Mouse (Mus musculus): ENCODE results near the gene Rell1.

Rell1 gene

DNA sequence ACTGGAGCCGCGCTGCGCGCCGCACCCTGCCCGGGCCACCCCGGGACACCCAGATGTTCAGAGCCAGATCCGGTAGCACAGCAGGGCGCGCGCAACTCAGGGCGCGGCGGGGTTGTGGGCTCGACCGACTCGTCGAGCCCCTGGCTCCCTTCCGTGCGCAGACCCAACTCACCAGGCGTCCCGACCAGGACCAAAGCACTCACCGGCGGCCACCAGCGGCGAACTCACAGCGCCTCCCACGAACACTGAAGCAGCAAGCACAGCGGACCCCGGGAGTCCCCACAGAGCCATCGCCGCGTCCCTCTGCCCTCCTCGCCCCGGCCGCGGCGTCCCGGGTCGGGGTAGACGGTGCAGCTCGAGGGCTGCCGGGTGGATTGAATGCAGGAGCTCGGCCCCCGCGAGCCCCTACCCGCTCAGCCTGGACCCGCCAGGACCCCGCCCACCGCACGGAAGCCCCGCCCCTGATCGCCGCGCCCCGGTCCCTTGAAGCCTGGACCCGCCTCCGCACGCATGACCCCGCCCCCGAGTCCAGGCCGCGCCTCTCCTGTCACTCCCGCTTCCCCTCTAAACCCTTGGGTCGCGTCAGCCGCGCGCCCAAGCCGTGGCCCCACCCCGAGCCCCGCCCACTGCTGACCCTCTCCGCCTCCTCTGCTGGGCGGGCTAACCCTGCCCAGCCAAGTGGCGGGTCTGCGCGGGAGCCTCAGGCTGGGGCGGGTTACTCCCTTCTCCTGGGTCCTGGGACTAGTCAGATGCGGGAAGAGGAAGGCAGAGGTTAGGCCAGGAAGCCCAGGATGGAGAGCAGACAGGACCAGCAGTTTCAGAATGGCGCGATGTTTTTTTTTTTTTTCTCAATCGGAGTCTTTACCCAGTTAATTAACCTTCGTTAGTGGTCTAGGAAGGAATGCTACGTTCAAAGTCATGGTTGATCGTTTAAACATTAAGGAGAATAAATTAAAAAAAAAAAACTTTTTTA, at the start of gene Rell1:
Rell1 (minus strand) TSS at position 455 of the 973 bp plus-strand sequence.
- DNase-seq: peak; percentile 97

- no peak for DNase-seq
Observed at GRCm38 (mm10) chr5:64012596-64013366, 44.1 kb upstream of the Rell1 start.

GRCm38 (mm10) chr5:64006548-64006947, 37.9 kb upstream of the Rell1 start:
- DNase-seq: no peak

DNA sequence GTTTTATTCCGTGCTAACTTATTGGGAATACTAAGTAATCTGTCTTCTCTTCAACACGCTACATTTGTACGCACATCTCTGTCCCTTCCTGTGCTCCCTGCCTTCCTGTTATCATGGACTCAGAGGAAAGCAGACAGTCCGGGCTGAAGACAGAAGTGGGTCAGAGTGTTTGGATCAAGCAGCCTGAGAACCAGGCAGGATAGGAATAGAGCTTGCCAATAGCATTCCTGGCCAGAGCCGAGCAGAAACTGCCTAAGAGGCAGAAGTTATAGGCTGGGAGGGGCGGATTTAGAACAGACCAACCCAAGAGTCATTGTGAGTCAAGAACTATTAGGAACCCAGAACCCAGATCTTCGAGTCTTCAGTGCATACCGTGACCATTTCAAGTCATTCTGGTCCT, 34.6 kb upstream of the Rell1 start:
- DNase-seq: no peak

- no peak for DNase-seq
Observed at GRCm38 (mm10) chr5:63993865-63994264, 25.2 kb upstream of the Rell1 start.

DNA sequence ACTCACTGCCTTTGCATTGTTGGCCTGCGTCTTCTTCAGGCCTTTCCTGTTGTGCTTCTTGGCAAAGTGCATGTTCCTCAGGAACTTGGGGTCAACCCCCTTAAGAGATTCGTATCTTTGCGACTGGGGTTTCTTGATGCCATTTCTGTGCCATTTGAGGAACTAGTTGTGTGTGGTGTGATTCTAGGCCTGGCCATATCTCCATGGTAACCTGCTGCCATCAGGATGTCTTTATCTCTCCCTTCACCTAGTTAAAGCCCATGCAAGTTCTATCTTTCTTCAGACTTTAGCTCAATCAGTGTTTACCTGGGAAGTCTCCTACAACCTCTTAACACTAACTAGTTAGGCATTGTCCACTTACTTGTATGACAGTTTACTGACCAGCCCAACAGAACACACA, 22.0 kb upstream of the Rell1 start:
- no peak for DNase-seq

DNA sequence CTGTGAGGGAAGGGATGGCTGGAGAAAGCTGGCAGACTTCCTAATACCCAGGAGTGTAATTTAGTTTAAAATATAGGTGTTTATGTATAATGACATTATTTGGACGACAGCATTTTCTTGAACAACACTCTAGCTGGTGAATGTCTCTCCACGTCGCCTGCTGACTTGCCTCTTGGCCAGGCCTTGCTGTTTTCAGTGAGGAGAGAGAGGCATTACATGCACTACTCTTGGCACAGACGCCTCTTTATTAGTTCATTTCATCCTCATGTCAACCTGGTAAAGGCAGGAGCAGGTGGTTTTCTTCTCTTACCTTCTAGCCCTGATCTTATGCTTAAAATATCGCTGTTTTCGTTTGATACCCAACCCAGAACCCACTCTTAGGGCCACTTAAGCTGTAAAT, 17.6 kb upstream of the Rell1 start:
- DNase-seq: peak; percentile 45

DNA sequence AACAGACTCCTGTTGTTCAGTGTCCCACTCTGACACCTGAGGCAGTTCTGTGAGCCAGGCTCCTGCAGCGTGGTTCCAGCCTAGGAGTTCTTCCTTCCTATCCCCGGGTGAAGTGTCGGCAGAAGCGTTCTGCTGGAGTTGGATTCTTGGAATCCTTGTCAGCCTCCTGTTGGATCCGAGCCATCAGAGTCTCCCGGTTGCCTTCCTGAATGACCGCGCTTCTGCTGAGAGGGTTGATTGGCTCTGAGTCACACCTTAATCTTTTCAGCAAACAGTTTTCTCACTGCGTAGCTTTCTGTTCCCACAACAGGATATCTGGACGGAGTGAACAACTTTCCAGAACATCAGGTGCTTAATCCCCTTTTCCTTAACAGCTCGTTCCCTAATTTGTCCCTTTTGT, 13.6 kb upstream of the Rell1 start:
- no peak for DNase-seq

- DNase-seq: no peak
Observed at GRCm38 (mm10) chr5:63970991-63971390, 2.3 kb upstream of the Rell1 start.

DNA sequence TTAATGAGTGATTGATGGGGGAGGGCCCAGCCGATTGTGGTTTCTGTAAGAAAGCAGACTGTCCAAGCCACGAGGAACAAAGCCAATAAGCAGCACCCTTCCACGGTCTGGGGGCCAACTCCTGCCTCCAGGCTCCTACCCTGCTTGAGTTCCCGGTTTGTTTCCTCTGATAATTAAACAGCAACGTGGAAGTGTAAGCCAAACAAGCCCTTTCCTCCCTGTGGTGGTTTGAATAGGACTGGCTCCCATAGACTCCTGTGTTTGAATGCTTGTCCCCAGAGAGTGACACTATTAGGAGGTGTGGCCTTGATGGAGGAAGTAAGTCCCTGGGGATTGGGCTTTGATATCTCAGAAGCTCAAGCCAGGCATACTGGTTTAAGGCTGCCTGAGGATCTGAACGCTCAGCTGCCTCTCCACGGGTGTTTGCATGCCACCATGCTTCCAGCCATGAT, 1.6 kb upstream of the Rell1 start:
- peak; percentile 53 for DNase-seq

GRCm38 (mm10) chr5:63969476-63970112, 897 bp upstream of the Rell1 start:
- DNase-seq: peak; percentile 62

- DNase-seq: peak; percentile 71
Observed at GRCm38 (mm10) chr5:63967591-63968141, 1.0 kb downstream of the Rell1 start.

- DNase-seq: no peak
Observed at GRCm38 (mm10) chr5:63966379-63966778, 2.3 kb downstream of the Rell1 start.

DNA sequence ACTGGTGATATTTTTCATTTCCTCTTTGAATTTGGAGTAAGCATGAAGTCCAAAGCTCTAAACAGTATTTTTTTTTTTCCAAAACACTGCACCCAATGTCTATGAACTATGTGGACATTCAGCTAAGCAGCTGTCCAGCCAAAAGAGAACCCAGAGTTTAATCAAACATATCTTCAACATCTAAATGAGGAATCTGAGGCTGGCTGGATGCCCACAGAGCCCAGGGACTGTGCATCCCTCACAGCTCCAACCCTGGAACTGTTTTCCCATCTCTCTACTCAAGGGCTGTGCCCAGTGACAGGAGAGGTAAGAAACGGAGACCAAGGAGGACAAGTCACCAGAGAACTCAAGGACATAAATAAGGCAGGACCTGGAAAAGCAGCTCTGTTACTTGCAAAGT, 2.8 kb downstream of the Rell1 start:
- peak; percentile 40 for DNase-seq

DNA sequence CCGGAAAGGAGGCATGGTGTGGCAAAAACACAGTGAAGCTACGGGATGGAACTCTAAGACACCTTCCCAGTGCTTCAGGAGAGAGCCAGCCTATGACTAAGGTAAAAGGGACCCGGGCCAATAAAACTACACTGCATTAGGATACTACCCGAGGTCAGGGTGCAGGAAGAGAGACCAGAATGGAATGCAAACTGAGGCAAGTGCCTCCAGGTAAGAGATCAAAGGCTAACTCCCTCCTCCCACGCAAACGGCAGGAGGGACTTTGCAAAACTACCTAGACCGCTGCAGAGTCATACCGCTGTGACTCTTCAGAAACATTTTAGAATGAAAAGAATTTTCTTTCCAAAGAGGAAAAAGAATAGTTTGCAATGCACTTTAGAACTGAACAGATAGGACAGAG, 4.1 kb downstream of the Rell1 start:
- no peak for DNase-seq

DNA sequence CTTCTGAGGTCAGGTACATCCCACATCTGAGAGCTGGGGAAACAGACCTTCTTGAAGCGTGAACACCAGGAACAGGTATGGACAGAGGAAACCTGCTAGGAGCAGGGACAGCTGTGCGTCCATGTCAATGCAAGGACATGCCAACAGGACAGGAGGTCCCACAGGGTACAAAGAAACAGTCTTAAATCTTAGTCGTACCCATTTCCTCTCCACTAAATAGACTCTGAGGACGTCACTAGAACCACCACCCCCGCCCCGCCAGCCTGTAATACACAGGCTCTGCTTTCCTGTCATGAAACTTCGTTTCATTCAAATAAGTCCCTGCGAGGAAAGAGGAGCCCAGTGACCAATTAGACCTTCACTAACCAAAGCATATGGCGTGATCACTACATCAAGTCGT, 7.0 kb downstream of the Rell1 start:
- no peak for DNase-seq

DNA sequence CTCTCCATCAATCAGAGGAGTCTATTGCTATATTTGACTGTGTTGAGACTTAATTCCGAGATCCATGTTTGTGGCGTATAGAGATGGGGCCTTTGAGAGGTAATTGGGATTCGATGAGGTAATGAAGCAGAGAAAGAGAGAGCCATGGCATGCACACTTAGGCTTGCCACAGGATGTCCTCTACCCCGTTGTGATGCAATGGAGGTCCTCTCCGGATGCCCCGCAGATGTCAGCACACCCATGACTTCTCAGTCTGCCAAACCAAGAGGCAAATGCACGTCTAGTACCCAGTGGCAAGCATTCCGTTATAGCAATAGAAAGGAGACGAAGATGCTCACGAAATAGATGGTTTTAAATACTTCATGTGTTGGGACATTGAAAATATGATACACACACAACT, 8.1 kb downstream of the Rell1 start:
- no peak for DNase-seq

GRCm38 (mm10) chr5:63958963-63959708, 9.6 kb downstream of the Rell1 start:
- DNase-seq: no peak

- DNase-seq: peak; percentile 83
Observed at GRCm38 (mm10) chr5:63957607-63958006, 11.1 kb downstream of the Rell1 start.

DNA sequence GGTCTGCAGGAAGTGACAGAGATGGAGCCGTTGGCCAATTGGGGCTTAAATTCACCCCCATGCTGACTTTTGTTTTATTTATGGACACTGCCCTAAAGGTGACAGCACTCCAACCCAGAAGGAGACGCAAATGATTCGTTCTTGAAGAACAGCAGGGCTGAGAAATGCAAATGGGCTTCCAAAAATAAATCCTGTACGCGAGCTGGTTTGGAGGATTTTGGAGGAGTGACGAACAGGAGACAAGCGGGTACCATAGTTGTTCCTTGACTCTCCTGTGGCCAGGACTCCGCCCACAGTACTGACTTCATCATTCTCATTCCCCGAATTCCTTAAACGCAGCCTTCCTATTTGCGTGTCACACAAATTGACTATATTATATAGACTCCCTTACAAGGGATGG, 12.3 kb downstream of the Rell1 start:
- no peak for DNase-seq

- no peak for DNase-seq
Observed at GRCm38 (mm10) chr5:63953401-63954032, 15.2 kb downstream of the Rell1 start.

DNA sequence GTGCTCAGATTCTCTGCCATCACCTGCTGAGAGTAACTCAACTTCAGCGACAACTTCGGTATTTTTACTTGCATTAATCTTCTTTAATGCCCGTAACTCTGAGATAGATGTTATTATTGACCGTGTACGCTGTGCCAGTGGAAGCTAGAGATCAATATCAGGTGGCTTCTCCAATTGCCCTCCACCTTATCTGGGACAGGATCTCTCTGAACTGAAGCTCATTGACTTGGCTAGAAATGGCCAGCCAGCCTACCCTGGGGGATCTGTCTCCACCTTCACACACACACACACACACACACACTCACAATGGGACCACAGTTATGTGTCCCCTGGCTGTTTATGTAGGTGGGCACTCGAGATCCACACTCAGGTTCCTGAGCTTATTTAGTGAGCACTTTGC, 16.7 kb downstream of the Rell1 start:
- DNase-seq: no peak

Measured in cerebellum, adult 9-11 months (tissue).